Mouse (Mus musculus): ENCODE data around the gene Rnf111.

GRCm38 (mm10) chr9:70509906-70510525 lies 6.5 kb upstream of the Rnf111 start:
- TF ChIP-seq POLR2A (IDR thresholded peaks at IDR 0.05; ENCODE audit: extremely low read depth, insufficient read depth, low read length): no peak
- TF ChIP-seq CTCF (IDR thresholded peaks at IDR 0.05; ENCODE audit: extremely low read depth, insufficient read depth, low read length): no peak

Data from cortical plate, adult 2 months (tissue).